Mouse (Mus musculus): ENCODE data around the gene Olfr1175-ps. TPM values are rescaled to one million over a fixed set of nuclear protein-coding genes. Genes with fewer than 3 reads are reported as not detected.

Gene Olfr1175-ps
- polyA plus RNA-seq (2012; rRNA removed): not detected in 2 replicates

GRCm38 (mm10) chr2:88327115-88327514 is at the start of gene Olfr1175-ps:
Olfr1175-ps (minus strand) TSS chr2:88327215.

GRCm38 (mm10) chr2:88346392-88346791 is 19.4 kb upstream of the Olfr1175-ps start, which contains the start of gene Olfr1177-ps:
Olfr1177-ps (minus strand) TSS chr2:88346492.

GRCm38 (mm10) chr2:88336421-88336820 is 9.4 kb upstream of the Olfr1175-ps start, which contains the start of gene Olfr1176:
Olfr1176 (plus strand) TSS chr2:88336721.

GRCm38 (mm10) chr2:88315035-88315434 is 12.0 kb downstream of the Olfr1175-ps start, which contains the start of gene Olfr1174-ps:
Olfr1174-ps (minus strand) TSS chr2:88315135.

GRCm38 (mm10) chr2:88279775-88280174 is 47.2 kb downstream of the Olfr1175-ps start, which contains the start of gene Olfr1173:
Olfr1173 (minus strand) TSS chr2:88279875.

Other genes starting within 250 kb of the Olfr1175-ps start
- gene Olfr1164, start 233.2 kb downstream of the Olfr1175-ps start, polyA plus RNA-seq (2012; rRNA removed): not detected in 2 replicates
- not detected in 2 replicates for gene Olfr1166, start 198.9 kb downstream of the Olfr1175-ps start, polyA plus RNA-seq (2012; rRNA removed)
- not detected in 2 replicates for gene Olfr1167, start 172.0 kb downstream of the Olfr1175-ps start, polyA plus RNA-seq (2012; rRNA removed)
- gene Olfr1168, start 145.3 kb downstream of the Olfr1175-ps start, polyA plus RNA-seq (2012; rRNA removed): not detected in 2 replicates
- gene Olfr1170, start 98.9 kb downstream of the Olfr1175-ps start, polyA plus RNA-seq (2012; rRNA removed): not detected in 2 replicates
- gene Olfr1173, start 47.3 kb downstream of the Olfr1175-ps start, polyA plus RNA-seq (2012; rRNA removed): not detected in 2 replicates
- not detected in 2 replicates for gene Olfr1174-ps, start 12.1 kb downstream of the Olfr1175-ps start, polyA plus RNA-seq (2012; rRNA removed)
- gene Olfr1176, start 9.5 kb upstream of the Olfr1175-ps start, polyA plus RNA-seq (2012; rRNA removed): not detected in 2 replicates
- gene Olfr1177-ps, start 19.3 kb upstream of the Olfr1175-ps start, polyA plus RNA-seq (2012; rRNA removed): not detected in 2 replicates
- not detected in 2 replicates for gene Olfr1178, start 59.8 kb upstream of the Olfr1175-ps start, polyA plus RNA-seq (2012; rRNA removed)
- gene Olfr1179, start 79.2 kb upstream of the Olfr1175-ps start, polyA plus RNA-seq (2012; rRNA removed): not detected in 2 replicates
- gene Olfr1180, start 91.9 kb upstream of the Olfr1175-ps start, polyA plus RNA-seq (2012; rRNA removed): not detected in 2 replicates
- gene Olfr1181, start 99.0 kb upstream of the Olfr1175-ps start, polyA plus RNA-seq (2012; rRNA removed): not detected in 2 replicates
- not detected in 2 replicates for gene Gm13757, start 121.9 kb upstream of the Olfr1175-ps start, polyA plus RNA-seq (2012; rRNA removed)
- not detected in 2 replicates for gene Olfr1183, start 127.7 kb upstream of the Olfr1175-ps start, polyA plus RNA-seq (2012; rRNA removed)
- gene Olfr1184, start 156.4 kb upstream of the Olfr1175-ps start, polyA plus RNA-seq (2012; rRNA removed): not detected in 2 replicates
- not detected in 2 replicates for gene Olfr1185-ps1, start 166.1 kb upstream of the Olfr1175-ps start, polyA plus RNA-seq (2012; rRNA removed)
- not detected in 2 replicates for gene Olfr1186, start 191.3 kb upstream of the Olfr1175-ps start, polyA plus RNA-seq (2012; rRNA removed)
- gene Olfr1188, start 229.7 kb upstream of the Olfr1175-ps start, polyA plus RNA-seq (2012; rRNA removed): not detected in 2 replicates